Mouse (Mus musculus) stomach, postnatal 0 days (tissue): ENCODE measurements around the gene Phldb2.

Source experiments
- CTCF ChIP-seq: IDR thresholded peaks from 2 replicates; pipeline ENCODE4 v1.5.1; 2016; ENCODE audit warnings: antibody characterized with exemption, low read depth, mild to moderate bottlenecking, moderate library complexity
- EP300 ChIP-seq: optimal IDR thresholded peaks from 2 replicates; pipeline ENCODE3; 2016; ENCODE audit warnings: antibody characterized with exemption

DNA sequence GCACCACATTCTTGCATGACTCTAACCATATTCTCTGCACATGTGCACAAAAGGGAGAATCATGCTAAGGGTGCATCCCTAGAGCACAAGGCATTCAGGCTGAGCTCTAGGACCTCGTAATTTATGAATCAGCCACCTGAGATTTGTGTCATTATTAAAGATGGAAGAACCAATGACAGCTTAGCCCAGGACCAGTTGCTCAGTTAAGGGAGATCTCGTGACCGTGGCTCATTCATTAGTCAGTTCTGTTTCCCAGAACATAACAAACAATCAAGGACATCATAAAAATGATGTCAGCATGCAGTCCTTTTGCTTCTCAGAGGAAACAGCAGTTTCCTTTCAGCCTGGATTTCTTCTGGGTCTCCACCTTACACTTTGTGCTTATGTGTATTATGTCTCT lies 7.6 kb upstream of the Phldb2 start:
- no peak for TF ChIP-seq CTCF
- TF ChIP-seq EP300 = no peak
